Mouse (Mus musculus) midbrain, embryonic 14.5 days (tissue): ENCODE measurements around the gene Lgsn. TPM values are rescaled to one million over a fixed set of nuclear protein-coding genes. Genes with fewer than 3 reads are reported as not detected.
A peak's percentile ranks its signal among the peaks of the same experiment; 100 is the strongest.

ENCODE experiments used
- ATAC-seq: fragments of 200-750 bp; cut with Nextera tagmentation; 2 replicates; pipeline ENCODE4 v1.8.0; 2017; ENCODE audit warnings: moderate number of reproducible peaks, moderate library complexity; ENCODE audit not compliant: low FRiP score, low TSS enrichment
- DNase-seq: peaks from one replicate; pipeline ENCODE4 v3.0.0-alpha.2; 2015
- H3K27ac ChIP-seq: fragments of 300-500 bp; sonication (generic); replicated peaks from 2 replicates; pipeline ENCODE4 v1.5.1; 2014; ENCODE audit warnings: mild to moderate bottlenecking, low read depth, low read length, moderate library complexity
- H3K27me3 ChIP-seq: fragments of 300-500 bp; sonication (generic); 2 replicates; pipeline ENCODE4 v1.6.1; 2014; ENCODE audit warnings: low read length, control low read depth, mixed read lengths; ENCODE audit not compliant: control insufficient read depth, insufficient read depth
- H3K36me3 ChIP-seq: fragments of 300-500 bp; sonication (generic); 2 replicates; pipeline ENCODE4 v1.6.1; 2014; ENCODE audit warnings: low read length, control low read depth; ENCODE audit not compliant: control insufficient read depth, insufficient read depth
- H3K4me1 ChIP-seq: fragments of 300-500 bp; sonication (generic); 2 replicates; pipeline ENCODE4 v1.6.1; 2014; ENCODE audit warnings: mild to moderate bottlenecking, antibody characterized with exemption, low read length, control low read depth; ENCODE audit not compliant: control insufficient read depth, insufficient read depth
- H3K4me2 ChIP-seq: fragments of 300-500 bp; sonication (generic); 2 replicates; pipeline ENCODE4 v1.6.1; 2014; ENCODE audit warnings: mild to moderate bottlenecking, low read length, moderate library complexity
- H3K4me3 ChIP-seq: fragments of 300-500 bp; sonication (generic); replicated peaks from 2 replicates; pipeline ENCODE4 v1.5.1; 2014; ENCODE audit warnings: low read depth, low read length
- H3K9ac ChIP-seq: fragments of 300-500 bp; sonication (generic); replicated peaks from 2 replicates; pipeline ENCODE4 v1.6.1; 2014; ENCODE audit warnings: mild to moderate bottlenecking, low read length, moderate library complexity
- H3K9me3 ChIP-seq: fragments of 300-500 bp; sonication (generic); 2 replicates; pipeline ENCODE4 v1.6.1; 2016; ENCODE audit warnings: low read length, control low read depth, mixed read lengths; ENCODE audit not compliant: control insufficient read depth
- WGBS: fragments of 180-500 bp; shearing (Covaris S2); extraction: QIAGEN DNeasy Blood & Tissue Kit; methylation state at CpG from one replicate; pipeline ENCODE4 v1.1.7; 2014; 5-methylcytosine and 5-hydroxymethylcytosine counted together
- polyA plus RNA-seq: library from polyadenylated mRNA; unstranded; fragments of >200 nt; fragmentation: Nextera tagmentation; extraction: Ambion mirVana; gene quantifications from 2 replicates; pipeline ENCODE4 v1.2.1, GENCODE M21; 2014

Gene Lgsn
- polyA plus RNA-seq, 1 experiment from 2014 or later: not detected

GRCm38 (mm10) chr1:31196959-31197358 lies 20.8 kb downstream of the Lgsn start:
- Histone ChIP-seq H3K27me3 (no peaks in the 10 kb centered on the region), H3K36me3 (no peaks in the 10 kb centered on the region), H3K9ac (no peak overlapping the region), H3K27ac (no peak overlapping the region), H3K4me3 (no peak overlapping the region), H3K4me1 (no peaks in the 10 kb centered on the region), H3K4me2 (no peak overlapping the region), H3K9me3 (no peaks in the 10 kb centered on the region)
- no peak for ATAC-seq
- no peak for DNase-seq
- 79% methylated on average over 3 of the region's 3 CpGs for WGBS

GRCm38 (mm10) chr1:31203771-31204170 lies 27.6 kb downstream of the Lgsn start:
- Histone ChIP-seq H3K36me3 (no peaks in the 10 kb centered on the region), H3K4me3 (no peak overlapping the region), H3K9ac (no peak overlapping the region), H3K9me3 (no peaks in the 10 kb centered on the region), H3K27ac (no peak overlapping the region), H3K27me3 (no peaks in the 10 kb centered on the region), H3K4me2 (no peak overlapping the region), H3K4me1 (no peaks in the 10 kb centered on the region)
- DNase-seq (no peak), ATAC-seq (no peak)
- 94% methylated on average over 10 of the region's 10 CpGs for WGBS

- no peaks in the 10 kb centered on the region for H3K9me3 ChIP-seq
Measured at GRCm38 (mm10) chr1:31205346-31205745, 29.1 kb downstream of the Lgsn start.

GRCm38 (mm10) chr1:31205770-31206169 lies 29.6 kb downstream of the Lgsn start:
- no peaks in the 10 kb centered on the region for H3K27me3 ChIP-seq

More at GRCm38 (mm10) chr1:31205346-31205745, 29.1 kb downstream of the Lgsn start:
- Histone ChIP-seq H3K9ac (no peak overlapping the region), H3K36me3 (no peaks in the 10 kb centered on the region), H3K27me3 (no peaks in the 10 kb centered on the region), H3K4me2 (no peak overlapping the region), H3K4me1 (no peaks in the 10 kb centered on the region), H3K4me3 (no peak overlapping the region), H3K27ac (no peak overlapping the region)
- ATAC-seq: no peak
- WGBS: 76% methylated on average over 7 of the region's 7 CpGs
- DNase-seq: no peak

GRCm38 (mm10) chr1:31210144-31210543 lies 33.9 kb downstream of the Lgsn start:
- no peak overlapping the region for H3K9ac ChIP-seq
- WGBS: 0% methylated on average over 5 of the region's 5 CpGs
- peak; percentile 94 for DNase-seq
- peak; percentile 80 for ATAC-seq
- H3K4me1 ChIP-seq: no peaks in the 10 kb centered on the region
- H3K9me3 ChIP-seq: no peaks in the 10 kb centered on the region
- no peaks in the 10 kb centered on the region for H3K36me3 ChIP-seq
- no peak overlapping the region for H3K4me2 ChIP-seq
- no peak overlapping the region for H3K27ac ChIP-seq
- no peaks in the 10 kb centered on the region for H3K27me3 ChIP-seq
- H3K4me3 ChIP-seq: no peak overlapping the region

More at GRCm38 (mm10) chr1:31205770-31206169, 29.6 kb downstream of the Lgsn start:
- Histone ChIP-seq H3K4me3 (no peak overlapping the region), H3K9me3 (no peaks in the 10 kb centered on the region), H3K36me3 (no peaks in the 10 kb centered on the region), H3K9ac (no peak overlapping the region), H3K27ac (no peak overlapping the region), H3K4me2 (no peak overlapping the region), H3K4me1 (no peaks in the 10 kb centered on the region)
- ATAC-seq (no peak), DNase-seq (no peak)
- 85% methylated on average over 3 of the region's 3 CpGs for WGBS

GRCm38 (mm10) chr1:31214831-31215230 lies 38.6 kb downstream of the Lgsn start:
- Histone ChIP-seq H3K27me3 (no peaks in the 10 kb centered on the region), H3K4me1 (no peaks in the 10 kb centered on the region), H3K36me3 (no peaks in the 10 kb centered on the region), H3K4me3 (no peak overlapping the region), H3K4me2 (no peak overlapping the region), H3K27ac (no peak overlapping the region), H3K9me3 (no peaks in the 10 kb centered on the region), H3K9ac (no peak overlapping the region)
- WGBS: 84% methylated on average over 1 of the region's 1 CpGs
- ATAC-seq: no peak
- DNase-seq: no peak

- Histone ChIP-seq H3K4me3 (no peak overlapping the region), H3K4me1 (no peaks in the 10 kb centered on the region), H3K36me3 (no peaks in the 10 kb centered on the region), H3K4me2 (no peak overlapping the region), H3K27me3 (no peaks in the 10 kb centered on the region), H3K9me3 (no peaks in the 10 kb centered on the region), H3K9ac (no peak overlapping the region), H3K27ac (no peak overlapping the region)
- WGBS: 97% methylated on average over 4 of the region's 4 CpGs
- ATAC-seq (no peak), DNase-seq (no peak)
Measured at GRCm38 (mm10) chr1:31220599-31221250, 44.5 kb downstream of the Lgsn start.

GRCm38 (mm10) chr1:31222564-31222963 lies 46.4 kb downstream of the Lgsn start, which contains the start of the genes 4931428L18Rik and Pih1d3:
TSS of gene 4931428L18Rik (minus strand) at chr1:31222684.
TSS of gene Pih1d3 (plus strand) at chr1:31222838.
- DNase-seq (no peak), ATAC-seq (no peak)
- no peak within 1 kb of the TSS for H3K4me2 ChIP-seq
- 88% methylated on average over 7 of the region's 7 CpGs for WGBS
- H3K27ac ChIP-seq: no peak within 1 kb of the TSS
- H3K4me1 ChIP-seq: no peaks in the 10 kb centered on the region
- no peak within 1 kb of the TSS for H3K9ac ChIP-seq
- H3K27me3 ChIP-seq: no peaks in the 10 kb centered on the region
- H3K4me3 ChIP-seq: no peak within 1 kb of the TSS
- H3K9me3 ChIP-seq: no peaks in the 10 kb centered on the region
- no peaks in the 10 kb centered on the region for H3K36me3 ChIP-seq

GRCm38 (mm10) chr1:31233319-31234036 lies 57.3 kb downstream of the Lgsn start:
- no peak overlapping the region for H3K4me3 ChIP-seq
- DNase-seq (peak; percentile 82), ATAC-seq (peak; percentile 89)
- H3K4me2 ChIP-seq: no peak overlapping the region
- no peaks in the 10 kb centered on the region for H3K27me3 ChIP-seq
- no peaks in the 10 kb centered on the region for H3K36me3 ChIP-seq
- no peak overlapping the region; the same call in 1 of the 2 replicates for H3K27ac ChIP-seq
- peaks cover 10% of the 10 kb centered on the region; the same call in 1 of the 2 replicates for H3K4me1 ChIP-seq
- no peaks in the 10 kb centered on the region for H3K9me3 ChIP-seq
- H3K9ac ChIP-seq: no peak overlapping the region
